Mouse (Mus musculus): ENCODE measurements at regions not wholly inside any gene's neighbourhood (a gene's known extent, or its start where the extent isn't known, plus 50 kb on each side); places are given as distances from the start of the nearest gene placed in this dataset.
"Not testable (repeated sequence)": the region's sequence is repeated elsewhere in the genome, so short reads cannot be mapped to it uniquely, and the experiment has no call there.

- H3K9me3 ChIP-seq (ENCODE audit: control insufficient read depth, low read length) = no peaks in the 10 kb centered on the region
- no peak overlapping the region for H3K27ac ChIP-seq
- no peak overlapping the region for H3K4me3 ChIP-seq (replicated peaks; ENCODE audit: low read length)
- no peak for ATAC-seq (ENCODE audit: low FRiP score)
- no peaks in the 10 kb centered on the region for H3K27me3 ChIP-seq (ENCODE audit: control insufficient read depth, insufficient read depth, low read length)
- no peaks in the 10 kb centered on the region for H3K36me3 ChIP-seq (replicated peaks; ENCODE audit: control insufficient read depth, insufficient read depth)
- 87% methylated on average over 5 of the region's 5 CpGs for WGBS
- no peaks in the 10 kb centered on the region for H3K4me1 ChIP-seq (replicated peaks; ENCODE audit: control insufficient read depth, insufficient read depth, low read length)
- no peak overlapping the region for H3K9ac ChIP-seq
- no peak overlapping the region for H3K4me2 ChIP-seq (replicated peaks)
- DNase-seq (ENCODE audit: low spot score) = no peak
Measured at GRCm38 (mm10) chr3:152040751-152041150, 125.3 kb downstream of the Gipc2 start.

GRCm38 (mm10) chr3:152036819-152037218 lies 129.2 kb downstream of the Gipc2 start:
- H3K9me3 ChIP-seq (ENCODE audit: control insufficient read depth, low read length); H3K27ac ChIP-seq; H3K9ac ChIP-seq; H3K36me3 ChIP-seq (replicated peaks; ENCODE audit: control insufficient read depth, insufficient read depth); H3K4me1 ChIP-seq (replicated peaks; ENCODE audit: control insufficient read depth, insufficient read depth, low read length); H3K4me2 ChIP-seq (replicated peaks); DNase-seq (ENCODE audit: low spot score); ATAC-seq (ENCODE audit: low FRiP score); H3K4me3 ChIP-seq (replicated peaks; ENCODE audit: low read length); H3K27me3 ChIP-seq (ENCODE audit: control insufficient read depth, insufficient read depth, low read length): not testable (repeated sequence)
- WGBS = 89% methylated on average over 5 of the region's 5 CpGs

GRCm38 (mm10) chr3:152035416-152035815 lies 130.6 kb downstream of the Gipc2 start:
- DNase-seq (ENCODE audit: low spot score) = no peak
- WGBS = 79% methylated on average over 5 of the region's 5 CpGs
- no peaks in the 10 kb centered on the region for H3K27me3 ChIP-seq (ENCODE audit: control insufficient read depth, insufficient read depth, low read length)
- H3K4me2 ChIP-seq (replicated peaks) = no peak overlapping the region
- ATAC-seq (ENCODE audit: low FRiP score) = no peak
- H3K27ac ChIP-seq = no peak overlapping the region
- no peaks in the 10 kb centered on the region for H3K4me1 ChIP-seq (replicated peaks; ENCODE audit: control insufficient read depth, insufficient read depth, low read length)
- H3K9ac ChIP-seq = no peak overlapping the region
- H3K4me3 ChIP-seq (replicated peaks; ENCODE audit: low read length) = no peak overlapping the region
- no peaks in the 10 kb centered on the region for H3K36me3 ChIP-seq (replicated peaks; ENCODE audit: control insufficient read depth, insufficient read depth)
- no peaks in the 10 kb centered on the region for H3K9me3 ChIP-seq (ENCODE audit: control insufficient read depth, low read length)

GRCm38 (mm10) chr3:152034686-152035085 lies 131.3 kb downstream of the Gipc2 start:
- DNase-seq (ENCODE audit: low spot score) = no peak
- Histone ChIP-seq H3K4me1 (replicated peaks; ENCODE audit: control insufficient read depth, insufficient read depth, low read length) (no peaks in the 10 kb centered on the region), H3K4me3 (replicated peaks; ENCODE audit: low read length) (no peak overlapping the region), H3K27ac (no peak overlapping the region), H3K27me3 (ENCODE audit: control insufficient read depth, insufficient read depth, low read length) (no peaks in the 10 kb centered on the region), H3K9ac (no peak overlapping the region), H3K4me2 (replicated peaks) (no peak overlapping the region), H3K9me3 (ENCODE audit: control insufficient read depth, low read length) (no peaks in the 10 kb centered on the region), H3K36me3 (replicated peaks; ENCODE audit: control insufficient read depth, insufficient read depth) (no peaks in the 10 kb centered on the region)
- no peak for ATAC-seq (ENCODE audit: low FRiP score)
- WGBS = 87% methylated on average over 10 of the region's 10 CpGs

- no peak for ATAC-seq (ENCODE audit: low FRiP score)
- WGBS = 77% methylated on average over 2 of the region's 2 CpGs
- Histone ChIP-seq H3K4me3 (replicated peaks; ENCODE audit: low read length) (no peak overlapping the region), H3K4me1 (replicated peaks; ENCODE audit: control insufficient read depth, insufficient read depth, low read length) (no peaks in the 10 kb centered on the region), H3K27ac (no peak overlapping the region), H3K9me3 (ENCODE audit: control insufficient read depth, low read length) (no peaks in the 10 kb centered on the region), H3K27me3 (ENCODE audit: control insufficient read depth, insufficient read depth, low read length) (no peaks in the 10 kb centered on the region), H3K36me3 (replicated peaks; ENCODE audit: control insufficient read depth, insufficient read depth) (no peaks in the 10 kb centered on the region), H3K9ac (no peak overlapping the region), H3K4me2 (replicated peaks) (no peak overlapping the region)
- no peak for DNase-seq (ENCODE audit: low spot score)
Measured at GRCm38 (mm10) chr3:152034221-152034620, 131.8 kb downstream of the Gipc2 start.

GRCm38 (mm10) chr3:152032663-152033318 lies 133.2 kb downstream of the Gipc2 start:
- ATAC-seq (ENCODE audit: low FRiP score) = no peak
- H3K4me3 ChIP-seq (replicated peaks; ENCODE audit: low read length) = no peak overlapping the region
- H3K36me3 ChIP-seq (replicated peaks; ENCODE audit: control insufficient read depth, insufficient read depth) = no peaks in the 10 kb centered on the region
- H3K4me2 ChIP-seq (replicated peaks) = no peak overlapping the region
- DNase-seq (ENCODE audit: low spot score) = no peak
- no peak overlapping the region for H3K9ac ChIP-seq
- H3K27me3 ChIP-seq (ENCODE audit: control insufficient read depth, insufficient read depth, low read length) = no peaks in the 10 kb centered on the region
- H3K9me3 ChIP-seq (ENCODE audit: control insufficient read depth, low read length) = no peaks in the 10 kb centered on the region
- H3K4me1 ChIP-seq (replicated peaks; ENCODE audit: control insufficient read depth, insufficient read depth, low read length) = no peaks in the 10 kb centered on the region
- no peak overlapping the region for H3K27ac ChIP-seq
- 70% methylated on average over 3 of the region's 3 CpGs for WGBS

GRCm38 (mm10) chr3:152028695-152029094 lies 137.3 kb downstream of the Gipc2 start:
- no peaks in the 10 kb centered on the region for H3K9me3 ChIP-seq (ENCODE audit: control insufficient read depth, low read length)

GRCm38 (mm10) chr3:152026034-152026433 lies 140.0 kb downstream of the Gipc2 start:
- Histone ChIP-seq H3K36me3 (replicated peaks; ENCODE audit: control insufficient read depth, insufficient read depth) (no peaks in the 10 kb centered on the region), H3K9me3 (ENCODE audit: control insufficient read depth, low read length) (no peaks in the 10 kb centered on the region), H3K4me2 (replicated peaks) (no peak overlapping the region), H3K4me1 (replicated peaks; ENCODE audit: control insufficient read depth, insufficient read depth, low read length) (no peaks in the 10 kb centered on the region), H3K9ac (no peak overlapping the region), H3K27me3 (ENCODE audit: control insufficient read depth, insufficient read depth, low read length) (no peaks in the 10 kb centered on the region), H3K27ac (no peak overlapping the region), H3K4me3 (replicated peaks; ENCODE audit: low read length) (no peak overlapping the region)
- ATAC-seq (ENCODE audit: low FRiP score) (no peak), DNase-seq (ENCODE audit: low spot score) (no peak)
- 87% methylated on average over 4 of the region's 4 CpGs for WGBS

More at GRCm38 (mm10) chr3:152028695-152029094, 137.3 kb downstream of the Gipc2 start:
- H3K4me2 ChIP-seq (replicated peaks) = no peak overlapping the region
- no peak for ATAC-seq (ENCODE audit: low FRiP score)
- no peak overlapping the region for H3K9ac ChIP-seq
- H3K36me3 ChIP-seq (replicated peaks; ENCODE audit: control insufficient read depth, insufficient read depth) = no peaks in the 10 kb centered on the region
- no peaks in the 10 kb centered on the region for H3K4me1 ChIP-seq (replicated peaks; ENCODE audit: control insufficient read depth, insufficient read depth, low read length)
- DNase-seq (ENCODE audit: low spot score) = no peak
- 70% methylated on average over 1 of the region's 1 CpGs for WGBS
- H3K27me3 ChIP-seq (ENCODE audit: control insufficient read depth, insufficient read depth, low read length) = no peaks in the 10 kb centered on the region
- H3K4me3 ChIP-seq (replicated peaks; ENCODE audit: low read length) = no peak overlapping the region
- H3K27ac ChIP-seq = no peak overlapping the region

GRCm38 (mm10) chr3:152025122-152025521 lies 140.9 kb downstream of the Gipc2 start:
- no peaks in the 10 kb centered on the region for H3K4me1 ChIP-seq (replicated peaks; ENCODE audit: control insufficient read depth, insufficient read depth, low read length)
- H3K9ac ChIP-seq = no peak overlapping the region
- H3K36me3 ChIP-seq (replicated peaks; ENCODE audit: control insufficient read depth, insufficient read depth) = no peaks in the 10 kb centered on the region
- no peak overlapping the region for H3K4me2 ChIP-seq (replicated peaks)
- DNase-seq (ENCODE audit: low spot score) (no peak), ATAC-seq (ENCODE audit: low FRiP score) (no peak)
- no peak overlapping the region for H3K4me3 ChIP-seq (replicated peaks; ENCODE audit: low read length)
- 91% methylated on average over 8 of the region's 8 CpGs for WGBS
- H3K27ac ChIP-seq = no peak overlapping the region
- H3K27me3 ChIP-seq (ENCODE audit: control insufficient read depth, insufficient read depth, low read length) = no peaks in the 10 kb centered on the region
- H3K9me3 ChIP-seq (ENCODE audit: control insufficient read depth, low read length) = no peaks in the 10 kb centered on the region

- H3K9ac ChIP-seq = no peak overlapping the region
- no peak overlapping the region for H3K27ac ChIP-seq
- no peaks in the 10 kb centered on the region for H3K27me3 ChIP-seq (ENCODE audit: control insufficient read depth, insufficient read depth, low read length)
- H3K4me2 ChIP-seq (replicated peaks) = no peak overlapping the region
- no peaks in the 10 kb centered on the region for H3K36me3 ChIP-seq (replicated peaks; ENCODE audit: control insufficient read depth, insufficient read depth)
- ATAC-seq (ENCODE audit: low FRiP score) (no peak), DNase-seq (ENCODE audit: low spot score) (no peak)
- 83% methylated on average over 4 of the region's 4 CpGs for WGBS
- no peaks in the 10 kb centered on the region for H3K4me1 ChIP-seq (replicated peaks; ENCODE audit: control insufficient read depth, insufficient read depth, low read length)
- H3K9me3 ChIP-seq (ENCODE audit: control insufficient read depth, low read length) = no peaks in the 10 kb centered on the region
- no peak overlapping the region for H3K4me3 ChIP-seq (replicated peaks; ENCODE audit: low read length)
Measured at GRCm38 (mm10) chr3:152006747-152007146, 159.3 kb downstream of the Gipc2 start.
